Mouse (Mus musculus): ENCODE results near the gene Hils1. TPM values are rescaled to one million over a fixed set of nuclear protein-coding genes. Genes with fewer than 3 reads are reported as not detected.

Gene Hils1
- total RNA-seq, 2 experiments from 2014 or later: not detected

DNA sequence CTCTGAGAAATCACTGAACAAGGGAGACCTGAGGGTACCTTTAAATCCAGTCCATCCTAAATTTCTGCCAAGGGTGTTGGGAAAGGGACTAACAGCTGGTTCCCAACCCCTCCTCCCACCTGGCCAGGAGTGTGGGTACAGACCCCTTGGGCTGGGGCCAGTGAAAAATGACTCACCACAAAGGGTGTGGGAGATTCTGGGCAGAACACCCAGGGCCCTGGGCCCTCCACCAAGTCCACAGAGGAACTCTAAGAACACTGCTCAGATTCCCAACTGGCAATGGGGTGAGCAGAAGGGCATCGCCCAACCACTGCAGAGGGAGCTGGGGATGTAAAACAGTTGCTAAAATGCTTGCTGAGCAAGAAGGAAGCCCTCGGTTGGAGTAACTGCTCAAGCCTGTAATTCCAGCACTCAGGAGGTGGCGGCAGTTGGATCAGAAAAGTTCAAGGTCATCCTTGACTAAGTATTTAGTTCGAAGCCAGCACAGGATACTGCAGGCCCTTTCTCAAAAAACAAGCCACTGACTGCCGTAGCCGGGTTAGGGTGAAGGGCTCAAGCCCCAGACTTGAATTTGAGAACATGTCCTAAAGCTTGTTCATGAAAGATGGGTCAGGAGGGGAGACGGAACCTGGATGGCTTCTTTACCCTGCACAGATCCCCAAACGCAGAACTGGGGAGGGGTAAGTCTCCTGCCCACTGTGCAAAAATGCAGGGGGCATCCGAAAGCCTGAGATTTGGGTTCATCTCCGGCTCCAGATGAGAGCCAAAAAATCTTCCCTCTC is 21.6 kb downstream of the Hils1 start:
- DNase-seq: peak; percentile 60 to 64

GRCm38 (mm10) chr11:94989562-94990017 is 22.2 kb downstream of the Hils1 start:
- peak; percentile 92 to 93 for DNase-seq

GRCm38 (mm10) chr11:94990102-94990748 is 22.8 kb downstream of the Hils1 start:
- no peak for DNase-seq

- peak; percentile 95 to 97 for DNase-seq
Observed at GRCm38 (mm10) chr11:94990749-94991577, 23.6 kb downstream of the Hils1 start, which contains the start of gene Ppp1r9b. TSS of gene Ppp1r9b (plus strand) at chr11:94991035.

DNA sequence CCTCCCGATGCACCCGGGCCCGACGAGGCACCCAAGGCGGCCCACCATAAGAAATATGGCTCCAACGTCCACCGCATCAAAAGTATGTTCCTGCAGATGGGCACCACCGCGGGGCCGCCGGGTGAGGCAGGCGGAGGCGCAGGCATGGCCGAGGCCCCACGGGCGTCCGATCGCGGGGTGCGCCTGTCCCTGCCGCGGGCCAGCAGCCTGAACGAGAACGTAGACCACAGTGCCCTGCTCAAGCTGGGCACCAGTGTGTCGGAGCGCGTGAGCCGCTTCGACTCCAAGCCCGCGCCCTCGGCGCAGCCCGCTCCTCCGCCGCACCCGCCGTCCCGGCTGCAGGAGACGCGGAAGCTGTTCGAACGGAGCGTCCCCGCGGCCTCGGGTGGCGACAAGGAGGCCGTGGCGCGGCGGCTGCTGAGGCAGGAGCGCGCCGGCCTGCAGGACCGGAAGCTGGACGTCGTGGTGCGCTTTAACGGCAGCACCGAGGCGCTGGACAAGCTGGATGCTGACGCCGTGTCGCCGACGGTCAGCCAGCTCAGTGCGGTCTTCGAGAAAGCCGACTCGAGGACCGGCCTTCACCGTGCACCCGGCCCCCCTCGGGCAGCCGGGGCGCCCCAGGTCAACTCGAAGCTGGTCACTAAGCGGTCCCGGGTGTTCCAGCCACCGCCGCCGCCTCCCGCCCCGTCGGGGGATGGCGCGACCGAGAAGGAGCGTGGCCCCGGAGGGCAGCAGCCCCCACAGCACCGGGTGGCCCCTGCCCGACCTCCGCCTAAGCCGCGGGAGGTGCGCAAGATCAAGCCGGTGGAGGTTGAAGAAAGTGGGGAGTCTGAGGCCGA is 24.5 kb downstream of the Hils1 start:
- DNase-seq: peak; percentile 68 to 75

GRCm38 (mm10) chr11:94992480-94992753 is 25.0 kb downstream of the Hils1 start:
- no peak for DNase-seq

DNA sequence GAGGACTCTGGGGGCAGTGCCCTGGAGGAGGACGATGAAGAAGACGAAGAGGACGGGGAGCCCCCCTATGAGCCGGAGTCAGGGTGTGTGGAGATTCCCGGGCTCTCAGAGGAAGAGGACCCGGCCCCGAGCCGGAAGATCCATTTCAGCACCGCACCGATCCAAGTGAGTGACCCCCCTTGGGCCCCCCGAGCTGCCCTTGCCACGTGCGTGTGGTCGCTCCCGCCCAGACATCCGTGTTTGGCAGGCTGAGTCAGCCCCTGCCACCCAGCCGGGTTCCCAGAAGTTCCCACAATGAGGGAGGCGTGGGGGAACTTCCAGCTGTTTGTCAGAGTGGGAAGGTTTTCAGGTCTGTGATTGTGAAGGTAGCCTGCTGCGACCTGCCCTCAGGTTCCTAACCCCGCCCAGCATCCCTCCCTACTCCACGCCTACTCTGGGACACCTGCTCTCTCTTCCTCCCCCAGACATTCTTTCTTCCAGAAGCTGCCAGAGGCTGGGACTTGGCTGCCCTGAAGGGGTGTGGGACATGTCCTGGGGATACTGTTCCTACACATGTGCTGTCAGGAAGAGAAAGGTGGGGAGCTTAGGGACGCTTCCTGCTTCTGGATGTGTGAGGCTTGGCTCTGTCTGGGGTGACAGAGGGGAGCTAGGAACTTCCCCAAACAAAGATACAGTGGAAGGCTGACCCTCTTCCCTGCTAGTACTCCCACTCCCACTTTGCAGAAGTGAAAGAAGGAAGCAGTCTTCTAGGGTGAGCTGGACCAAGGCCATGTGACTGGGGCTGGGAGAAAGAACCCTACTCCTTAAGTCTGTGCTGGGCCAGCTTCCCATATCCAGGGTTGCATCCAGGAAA is 25.6 kb downstream of the Hils1 start:
- DNase-seq: peak; percentile 75 to 83

GRCm38 (mm10) chr11:94994208-94994814 is 26.9 kb downstream of the Hils1 start:
- DNase-seq: peak; percentile 64 to 66

- DNase-seq: no peak
Observed at GRCm38 (mm10) chr11:94994947-94995772, 27.8 kb downstream of the Hils1 start.

DNA sequence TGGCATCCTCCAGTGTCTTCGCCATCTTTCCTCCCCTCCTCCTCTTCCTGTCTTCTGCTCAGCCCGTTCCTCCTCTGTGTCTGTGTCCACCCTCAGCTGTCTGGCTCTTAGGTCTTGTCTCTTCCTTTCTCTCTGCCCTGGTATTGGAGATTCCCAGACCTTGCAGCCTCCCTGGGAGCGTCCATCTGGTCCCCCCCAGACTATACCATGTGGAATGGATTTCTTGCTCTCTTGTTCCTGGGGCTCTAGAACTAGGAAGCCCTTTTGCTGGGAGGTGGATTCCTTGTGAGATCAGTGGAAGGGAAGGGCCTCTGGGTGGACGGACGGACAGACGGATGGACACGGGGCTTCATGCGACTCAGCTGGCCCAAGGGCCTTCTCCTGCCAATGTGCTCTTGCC is 28.7 kb downstream of the Hils1 start:
- no peak for DNase-seq

DNA sequence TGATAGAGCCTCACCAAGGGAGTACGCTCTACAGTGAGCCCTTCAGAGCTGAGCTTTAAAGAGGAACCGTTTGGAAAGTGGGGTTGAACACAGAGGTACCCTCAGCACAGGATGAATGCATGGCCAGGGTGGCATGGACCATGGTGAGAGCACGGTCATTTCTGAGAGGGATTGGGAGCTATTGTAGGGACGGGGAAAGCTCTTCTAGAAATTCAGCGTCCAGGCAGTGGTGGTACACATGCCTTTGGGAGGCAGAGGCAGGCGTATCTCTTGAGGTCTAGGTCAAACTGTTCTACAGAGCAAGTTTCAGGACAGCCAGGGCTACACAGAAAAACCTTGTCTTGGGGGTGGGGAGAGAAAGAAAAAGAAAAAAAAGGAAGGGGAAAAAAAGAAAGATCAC is 29.6 kb downstream of the Hils1 start:
- no peak for DNase-seq

DNA sequence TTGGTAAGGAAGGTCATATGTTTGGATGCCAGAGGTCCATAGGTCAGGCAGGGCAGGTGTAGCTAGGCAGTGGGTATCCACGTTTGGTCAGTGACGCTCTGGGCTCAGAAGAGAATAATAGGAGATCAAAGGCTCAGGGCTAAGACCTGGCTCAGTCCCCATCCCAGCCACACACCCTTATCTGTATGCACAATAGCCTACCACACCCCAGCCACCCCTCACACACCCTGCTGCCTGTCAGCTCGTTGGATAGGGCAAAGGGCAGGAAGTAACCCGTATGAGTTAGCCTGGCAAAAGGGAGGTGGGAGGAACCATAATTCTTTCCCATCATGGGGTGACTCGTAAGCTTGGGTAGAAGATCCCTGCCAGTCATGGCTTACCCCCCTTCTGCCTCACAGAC is 30.2 kb downstream of the Hils1 start:
- peak in 1 of 2 experiments; percentile 54 for DNase-seq

GRCm38 (mm10) chr11:94998041-94998531 is 30.7 kb downstream of the Hils1 start:
- DNase-seq: peak; percentile 65 to 75

GRCm38 (mm10) chr11:95000128-95000527 is 32.7 kb downstream of the Hils1 start:
- DNase-seq: no peak

- peak in 1 of 2 experiments; percentile 74 for DNase-seq
Observed at GRCm38 (mm10) chr11:95000548-95000947, 33.2 kb downstream of the Hils1 start.

DNA sequence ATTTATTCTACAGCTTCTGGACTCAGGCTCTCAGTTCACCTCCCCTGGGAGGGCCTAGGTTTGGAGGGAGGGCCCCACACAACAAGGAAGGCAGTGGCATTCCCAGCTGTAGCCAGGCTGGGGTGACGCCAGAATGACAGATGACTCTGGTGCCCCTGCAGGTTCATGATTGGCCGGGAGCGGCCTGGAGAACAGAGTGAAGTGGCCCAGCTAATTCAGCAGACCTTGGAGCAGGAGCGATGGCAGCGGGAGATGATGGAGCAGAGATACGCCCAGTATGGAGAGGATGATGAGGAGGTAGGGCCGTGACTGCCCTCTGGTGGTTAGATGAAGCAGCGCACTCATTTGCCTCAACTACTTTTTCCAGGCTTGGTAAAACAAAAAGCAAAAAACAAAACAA is 33.7 kb downstream of the Hils1 start:
- DNase-seq: peak; percentile 75 to 85

DNA sequence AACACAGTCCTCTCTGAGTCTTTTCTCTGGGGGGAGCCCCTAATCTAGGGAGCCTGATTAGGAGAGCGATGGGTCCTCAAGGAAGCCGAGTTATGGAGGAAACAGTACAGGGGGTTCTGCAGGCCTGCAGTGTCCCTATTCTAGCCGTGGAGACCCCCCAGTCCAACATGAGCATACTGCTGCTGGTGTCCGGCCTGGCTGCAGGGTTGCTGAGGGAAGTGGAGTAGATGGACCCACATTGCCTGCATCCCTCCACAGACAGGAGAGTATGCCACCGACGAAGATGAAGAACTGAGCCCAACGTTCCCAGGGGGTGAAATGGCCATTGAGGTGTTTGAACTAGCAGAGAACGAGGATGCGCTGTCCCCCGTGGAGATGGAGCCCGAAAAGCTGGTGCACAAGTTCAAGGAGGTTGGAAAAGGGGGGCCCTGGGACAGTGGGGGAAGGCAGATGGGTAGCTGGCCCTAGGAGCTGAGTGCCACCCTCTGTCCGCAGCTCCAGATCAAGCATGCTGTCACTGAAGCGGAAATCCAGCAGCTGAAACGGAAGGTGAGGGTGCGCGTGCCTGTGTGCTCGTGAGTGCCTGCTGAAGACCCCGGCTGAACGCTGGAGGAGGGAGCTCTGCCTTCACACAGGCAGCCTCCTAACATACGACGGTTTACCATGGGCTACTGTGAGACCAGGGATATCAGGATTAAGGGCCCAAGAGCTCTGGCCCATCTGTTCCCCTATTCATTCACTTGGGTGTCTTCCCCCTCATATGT is 34.4 kb downstream of the Hils1 start:
- DNase-seq: no peak

GRCm38 (mm10) chr11:95002705-95003104 is 35.3 kb downstream of the Hils1 start:
- no peak for DNase-seq

All from heart, adult 18-20 months (tissue).